Mouse (Mus musculus) adrenal gland, adult 18-20 months (tissue): ENCODE measurements around the gene Ext2. TPM values are rescaled to one million over a fixed set of nuclear protein-coding genes. Genes with fewer than 3 reads are reported as not detected.

Experiments
- DNase-seq, 2 experiments: peaks; one replicate each; pipeline ENCODE4 v3.0.0; 2021 to 2022; ENCODE audit warnings: low spot score in 2 of 2
- long read RNA-seq, 2 experiments: library from polyadenylated mRNA; stranded (forward); transcript quantifications; one replicate each; pipeline ENCODE4 v2.0.0; 2021
- total RNA-seq, 2 experiments: library from RNA; stranded (reverse); gene quantifications; 1 replicate in 1 of 2; 2 replicates in 1 of 2; pipeline ENCODE4 v1.2.3; 2021

Gene Ext2
- total RNA-seq, result 10 to 100 TPM; 65.3 to 98.1 TPM
- long read RNA-seq, experiment 1, transcript Ext2-201 (14 exons, 2,871 nt), result major isoform, 92 of 116 reads
- long read RNA-seq, experiment 1, partial matches to known transcripts, result 13 of 116 reads
- long read RNA-seq, experiment 1, other reads (novel, unspliced or antisense), result 11 of 116 reads
- long read RNA-seq, experiment 2, transcript Ext2-201 (14 exons, 2,871 nt), result major isoform, 80 of 171 reads
- long read RNA-seq, experiment 2, partial matches to known transcripts, result 70 of 171 reads
- long read RNA-seq, experiment 2, other reads (novel, unspliced or antisense), result 20 of 171 reads

GRCm38 (mm10) chr2:93822045-93822749 is at the start of gene Ext2:
Ext2 (minus strand) TSS chr2:93822568.
- peak; percentile 95 to 96 for DNase-seq

GRCm38 (mm10) chr2:93871411-93871925 is 49.1 kb upstream of the Ext2 start:
- no peak for DNase-seq

DNA sequence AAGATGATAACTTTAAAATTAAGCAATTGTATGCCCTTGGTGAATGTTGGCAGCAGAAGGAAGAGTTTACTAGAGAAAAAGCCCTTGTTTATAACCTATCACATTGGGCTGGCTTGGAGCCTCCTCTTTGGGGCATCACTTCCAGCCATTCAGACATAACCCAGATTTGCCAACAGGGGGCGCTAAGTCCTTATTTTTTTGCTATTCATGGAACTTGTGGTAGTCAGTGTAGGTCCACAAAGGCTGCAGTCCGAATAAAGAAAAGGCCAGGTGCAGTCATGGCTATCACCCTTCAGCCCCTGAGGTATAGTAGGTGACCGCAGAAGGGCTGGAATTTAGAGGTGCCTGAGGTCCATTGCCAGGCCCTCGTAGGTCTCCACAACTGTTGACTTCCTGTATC is 48.5 kb upstream of the Ext2 start:
- DNase-seq, result peak; percentile 74 to 80

GRCm38 (mm10) chr2:93869107-93869600 is 46.8 kb upstream of the Ext2 start, which contains the start of gene Accsl:
Accsl (minus strand) TSS chr2:93869157.
- DNase-seq, result no peak

DNA sequence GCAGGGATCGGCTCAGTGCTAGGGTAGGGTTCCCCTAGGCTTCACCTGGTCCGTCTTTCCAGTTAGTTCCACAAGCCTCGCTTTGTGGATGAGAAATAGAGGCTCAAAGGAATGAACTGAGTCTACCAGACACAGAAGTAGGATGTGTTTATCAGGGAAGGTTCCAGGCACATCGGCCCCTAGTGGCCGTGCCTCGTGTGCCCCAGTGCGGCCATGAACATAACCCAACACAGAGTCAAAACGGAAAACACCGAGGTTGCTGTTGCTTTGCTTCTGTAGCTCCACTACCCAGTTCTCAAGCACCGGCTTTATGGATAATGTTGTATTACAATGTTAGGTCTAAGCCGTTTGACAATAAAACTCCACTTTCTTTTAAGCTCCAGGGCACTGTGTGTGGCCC is 46.2 kb upstream of the Ext2 start:
- no peak for DNase-seq

- DNase-seq, result no peak
Measured at GRCm38 (mm10) chr2:93863229-93863628, 40.9 kb upstream of the Ext2 start.

DNA sequence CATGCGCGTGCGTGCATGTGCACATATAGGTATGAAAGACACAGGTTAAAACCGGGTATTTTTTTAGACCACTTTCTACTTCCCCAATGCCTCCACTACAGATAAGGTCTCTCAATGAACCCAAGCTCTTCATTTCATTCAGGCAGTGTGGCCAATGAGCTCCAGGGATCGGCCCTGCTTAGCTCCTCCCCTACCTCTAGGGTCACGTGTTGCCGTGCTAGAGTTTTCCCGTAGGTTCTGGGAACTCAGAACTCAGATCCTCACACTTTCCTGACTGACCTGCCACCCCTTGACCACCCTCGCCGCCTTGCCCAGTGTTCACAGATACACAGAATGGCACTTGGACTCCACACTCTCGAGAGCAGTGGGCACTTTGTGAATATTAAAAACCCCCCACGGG is 36.5 kb upstream of the Ext2 start:
- DNase-seq, result no peak

DNA sequence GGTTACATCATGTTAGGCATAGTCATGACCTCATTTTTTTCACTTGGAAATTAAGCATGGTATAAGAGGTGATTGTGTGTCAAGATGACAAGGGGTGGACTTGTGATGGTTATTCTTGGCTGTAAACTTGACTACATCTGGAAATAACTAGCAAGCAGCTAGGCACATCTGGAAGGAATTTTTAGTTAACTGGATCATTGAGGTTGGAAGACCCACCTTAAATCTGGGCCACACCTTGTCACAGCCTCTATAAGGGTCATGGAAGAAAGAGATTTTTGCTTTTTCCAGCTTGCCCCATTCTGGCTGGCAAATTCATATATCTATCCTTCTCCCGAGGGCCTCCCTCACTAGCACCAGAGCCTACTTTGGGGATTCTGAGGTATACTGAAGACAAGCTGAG is 28.9 kb upstream of the Ext2 start:
- DNase-seq, result no peak

DNA sequence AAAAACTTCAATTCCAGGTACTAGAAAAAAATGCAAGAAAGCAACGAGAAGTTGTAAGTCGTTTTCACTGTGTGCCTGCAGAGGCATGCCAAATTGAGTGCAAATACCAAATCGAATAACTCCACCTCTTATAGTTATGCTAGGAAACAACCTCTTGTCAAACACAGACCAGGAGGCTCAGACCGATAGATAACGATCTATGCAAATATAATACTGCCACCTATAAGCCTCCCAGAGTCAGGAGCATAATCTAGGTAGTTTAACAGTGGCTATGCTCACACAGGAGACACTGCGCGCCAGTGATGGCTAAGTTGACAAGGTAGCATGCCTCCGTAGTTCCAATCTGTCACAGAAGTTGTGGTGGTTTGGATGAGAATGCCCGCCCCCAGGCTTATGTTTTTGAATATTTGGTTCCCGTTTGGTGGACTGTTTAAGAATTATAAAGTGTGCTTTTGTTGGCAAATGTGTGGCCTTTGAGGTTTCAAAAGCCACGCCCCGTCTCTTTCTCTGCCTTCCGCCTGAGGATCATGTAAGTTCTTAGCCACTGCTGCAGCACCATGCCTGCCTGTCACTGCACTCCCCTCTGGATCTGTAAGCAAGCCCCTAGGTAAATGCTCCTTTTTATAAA is 28.1 kb upstream of the Ext2 start:
- DNase-seq, result no peak

- DNase-seq, result peak; percentile 69 to 73
Measured at GRCm38 (mm10) chr2:93849505-93850089, 27.2 kb upstream of the Ext2 start, which contains the start of gene Accs. Accs (minus strand) TSS chr2:93849943.

DNA sequence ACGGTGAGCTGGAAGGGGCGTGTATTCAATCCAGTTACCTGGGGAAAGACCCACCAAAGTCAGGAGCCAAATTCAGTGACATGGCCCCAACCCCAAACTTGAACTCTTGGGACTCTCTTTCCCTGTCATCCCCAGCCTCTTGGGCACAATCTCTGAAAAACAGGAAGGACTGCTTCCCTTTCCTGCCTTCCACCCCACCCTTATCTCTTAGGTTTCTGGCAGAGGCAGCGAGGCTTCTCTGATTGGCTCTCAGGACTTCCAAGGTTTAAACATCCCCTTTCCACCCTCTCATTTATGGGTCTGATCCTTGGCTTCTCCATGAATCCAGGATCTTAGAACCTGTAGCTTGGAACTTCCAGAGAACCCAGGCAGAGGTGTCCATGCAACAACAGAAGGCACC is 19.0 kb upstream of the Ext2 start:
- DNase-seq, result no peak

DNA sequence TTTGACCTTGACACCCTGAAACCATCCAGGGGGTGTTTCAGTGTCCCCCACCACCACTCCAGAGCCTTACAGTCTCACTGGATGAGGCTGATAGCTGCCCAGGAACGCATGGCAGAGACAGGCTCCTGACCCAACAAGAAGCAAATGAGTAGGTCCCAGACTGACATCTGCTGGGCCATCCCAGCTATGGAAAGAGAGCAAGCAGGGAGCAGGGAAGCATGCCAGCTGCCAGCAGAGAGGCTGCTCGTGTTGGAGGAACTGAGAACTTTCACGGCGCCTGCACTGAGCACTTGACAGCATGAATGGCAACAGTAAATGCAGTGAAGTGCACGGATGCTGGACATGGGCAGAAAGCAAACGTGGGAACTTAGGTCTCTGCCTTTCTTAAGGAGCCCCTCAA is 17.7 kb upstream of the Ext2 start:
- DNase-seq, result no peak

DNA sequence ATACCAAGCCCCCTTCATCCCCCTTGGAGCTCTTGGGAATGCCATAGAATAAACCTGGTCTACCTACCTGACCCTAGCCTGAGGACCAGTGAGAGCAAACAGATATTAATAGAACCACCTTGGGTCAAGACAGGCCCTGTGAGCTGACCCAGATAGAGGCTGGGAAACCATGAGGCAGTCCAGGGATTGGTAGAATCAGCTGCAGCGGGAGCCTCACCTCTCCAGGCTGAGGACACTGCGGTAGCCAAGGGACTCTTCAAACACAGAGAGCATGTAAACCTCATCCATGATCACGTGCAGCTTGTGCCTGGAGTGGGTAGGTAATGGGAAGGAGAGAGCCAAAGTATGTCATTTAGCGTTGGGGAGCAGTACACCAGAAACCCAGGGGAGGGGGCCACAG is 16.6 kb upstream of the Ext2 start:
- DNase-seq, result no peak

GRCm38 (mm10) chr2:93836232-93836785 is 13.9 kb upstream of the Ext2 start:
- DNase-seq, result no peak

GRCm38 (mm10) chr2:93835596-93835995 is 13.2 kb upstream of the Ext2 start:
- no peak for DNase-seq

DNA sequence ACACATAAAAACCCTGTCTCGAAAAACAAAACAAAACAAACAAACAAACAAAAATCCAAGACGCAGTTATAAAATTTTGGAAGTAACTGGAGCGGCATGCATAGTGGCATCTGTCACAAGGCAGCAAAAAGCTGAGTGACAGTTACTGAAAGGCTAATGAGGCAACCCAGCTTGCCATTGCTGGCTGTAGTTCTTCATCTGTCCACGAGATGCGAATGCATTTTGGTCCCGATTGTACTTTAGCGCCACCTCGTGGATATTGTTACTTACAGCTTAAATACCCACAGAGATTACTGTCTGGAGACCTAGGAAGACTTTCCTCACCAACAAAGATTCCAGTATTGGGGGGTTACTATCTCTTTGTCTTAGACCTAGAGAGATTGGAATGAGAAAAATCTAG is 1.2 kb upstream of the Ext2 start:
- peak in 1 of 2 experiments; percentile 56 for DNase-seq

DNA sequence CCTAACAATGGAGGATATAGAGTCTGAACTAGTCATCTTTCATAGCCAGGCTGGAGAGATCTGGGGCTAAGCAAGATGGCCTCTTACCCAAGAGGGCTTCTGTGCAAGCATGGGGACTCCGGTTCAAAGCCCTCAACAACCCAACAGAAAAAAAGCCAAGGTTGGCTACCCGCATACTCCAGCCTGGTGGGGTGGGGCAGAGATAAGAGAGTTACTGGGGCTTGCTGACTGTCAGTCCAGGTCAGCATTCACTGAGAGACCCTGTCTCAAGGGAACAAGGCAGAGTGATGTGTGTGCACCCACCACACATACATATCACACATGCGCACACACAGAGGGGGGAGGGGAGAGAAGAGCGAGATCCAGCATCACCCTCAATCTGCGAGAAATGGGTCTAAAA is 4.6 kb downstream of the Ext2 start:
- no peak for DNase-seq

DNA sequence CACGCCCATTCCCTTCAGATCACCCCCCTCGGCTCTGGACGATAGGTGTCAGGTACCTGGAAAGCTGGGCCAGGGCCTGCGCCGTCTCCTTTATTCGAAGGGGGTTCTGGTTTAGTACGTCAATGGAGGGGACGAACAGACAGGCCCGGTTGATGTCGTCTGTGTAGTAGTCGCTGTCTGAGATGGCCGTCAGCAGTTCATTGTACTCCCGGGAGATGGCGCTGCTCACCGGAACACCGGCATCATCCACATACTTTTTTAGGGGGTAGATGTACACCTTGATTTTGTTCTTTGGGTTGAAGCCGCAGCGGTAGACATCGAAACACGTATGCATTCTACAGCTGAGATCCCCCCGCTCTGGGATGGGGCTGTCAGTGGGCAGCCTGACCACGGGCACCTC is 9.0 kb downstream of the Ext2 start:
- no peak for DNase-seq

- DNase-seq, result peak; percentile 57 to 71
Measured at GRCm38 (mm10) chr2:93811812-93812211, 10.6 kb downstream of the Ext2 start.

GRCm38 (mm10) chr2:93809931-93810330 is 12.4 kb downstream of the Ext2 start:
- peak in 1 of 2 experiments; percentile 46 for DNase-seq

DNA sequence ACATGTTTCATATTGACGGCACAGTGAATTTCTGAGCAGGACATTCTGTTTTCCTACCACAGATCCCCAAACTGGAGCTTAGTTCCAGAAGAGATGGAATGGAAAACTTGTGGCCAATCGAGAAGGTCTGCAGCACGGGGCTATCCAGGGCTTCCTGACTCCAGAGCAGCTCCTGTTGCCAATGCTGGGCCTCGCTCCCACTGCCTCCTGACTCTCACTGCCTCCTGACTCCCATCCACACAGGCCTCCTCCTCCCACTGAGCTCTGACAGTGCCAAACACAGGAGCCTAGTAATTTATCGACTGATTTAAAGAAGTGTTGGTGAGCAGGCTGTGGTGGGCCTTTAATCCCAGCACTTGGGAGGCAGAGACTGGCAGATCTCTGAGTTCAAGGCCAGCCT is 14.3 kb downstream of the Ext2 start:
- DNase-seq, result no peak
